Mouse (Mus musculus): ENCODE measurements around the gene Kirrel2. TPM values are rescaled to one million over a fixed set of nuclear protein-coding genes. Genes with fewer than 3 reads are reported as not detected.

Gene Kirrel2
- total and polyA plus RNA-seq, 3 experiments = not detected

GRCm38 (mm10) chr7:30443696-30444095, 13.8 kb downstream of the Kirrel2 start:
- no peak for TF ChIP-seq GATA2 (IDR thresholded peaks at IDR 0.05; ENCODE audit: borderline replicate concordance, low read depth, low read length)
- no peak for TF ChIP-seq TAL1 (conservative IDR thresholded peaks at IDR 0.05; ENCODE audit: low read depth, low read length)
- no peak for TF ChIP-seq GATA1 (IDR thresholded peaks at IDR 0.05; ENCODE audit: borderline replicate concordance, low read length)
- no peak for TF ChIP-seq CTCF (IDR thresholded peaks at IDR 0.05; ENCODE audit: low read depth, low read length)
- TF ChIP-seq POLR2AphosphoS5 (IDR thresholded peaks at IDR 0.05; ENCODE audit: insufficient replicate concordance, low read depth, low read length) = no peak
- Histone ChIP-seq H3K36me3 (replicated peaks) (no peaks in the 10 kb centered on the region), H3K4me1 (ENCODE audit: insufficient read depth, low read depth, low read length) (no peaks in the 10 kb centered on the region; the same call in 1 of the 2 replicates), H3K4me3 (ENCODE audit: low read depth, low read length) (no peak overlapping the region), H3K9me3 (replicated peaks) (peaks cover 23% of the 10 kb centered on the region), H3K27me3 (ENCODE audit: insufficient read depth, low read length) (no peaks in the 10 kb centered on the region; the same call in 1 of the 2 replicates)
- ATAC-seq (ENCODE audit: extremely low read depth, insufficient number of reproducible peaks, low FRiP score, poor library complexity, severe bottlenecking) (no peak), DNase-seq (ENCODE audit: low spot score) (no peak)

GRCm38 (mm10) chr7:30440697-30441096, 16.8 kb downstream of the Kirrel2 start:
- Histone ChIP-seq H3K4me1 (ENCODE audit: insufficient read depth, low read depth, low read length) (no peaks in the 10 kb centered on the region; the same call in 1 of the 2 replicates), H3K9me3 (replicated peaks) (peaks cover 16% of the 10 kb centered on the region), H3K4me3 (ENCODE audit: low read depth, low read length) (no peak overlapping the region), H3K36me3 (replicated peaks) (no peaks in the 10 kb centered on the region), H3K27me3 (ENCODE audit: insufficient read depth, low read length) (no peaks in the 10 kb centered on the region; the same call in 1 of the 2 replicates)
- DNase-seq (ENCODE audit: low spot score) (peak; percentile 35), ATAC-seq (ENCODE audit: extremely low read depth, insufficient number of reproducible peaks, low FRiP score, poor library complexity, severe bottlenecking) (no peak)
- no peak for TF ChIP-seq TAL1 (conservative IDR thresholded peaks at IDR 0.05; ENCODE audit: low read depth, low read length)
- no peak for TF ChIP-seq POLR2AphosphoS5 (IDR thresholded peaks at IDR 0.05; ENCODE audit: insufficient replicate concordance, low read depth, low read length)
- TF ChIP-seq CTCF (IDR thresholded peaks at IDR 0.05; ENCODE audit: low read depth, low read length) = peak; percentile 51; the same call in 1 of the 2 replicates
- TF ChIP-seq GATA1 (IDR thresholded peaks at IDR 0.05; ENCODE audit: borderline replicate concordance, low read length) = no peak
- no peak for TF ChIP-seq GATA2 (IDR thresholded peaks at IDR 0.05; ENCODE audit: borderline replicate concordance, low read depth, low read length)

- ATAC-seq (ENCODE audit: extremely low read depth, insufficient number of reproducible peaks, low FRiP score, poor library complexity, severe bottlenecking) = no peak
Observed at GRCm38 (mm10) chr7:30439734-30440133, 17.8 kb downstream of the Kirrel2 start.

GRCm38 (mm10) chr7:30436879-30437278, 20.6 kb downstream of the Kirrel2 start:
- ATAC-seq (ENCODE audit: extremely low read depth, insufficient number of reproducible peaks, low FRiP score, poor library complexity, severe bottlenecking) (no peak), DNase-seq (ENCODE audit: low spot score) (no peak)
- H3K4me3 ChIP-seq (ENCODE audit: low read depth, low read length) = no peak overlapping the region
- TF ChIP-seq GATA2 (IDR thresholded peaks at IDR 0.05; ENCODE audit: borderline replicate concordance, low read depth, low read length) = no peak
- no peak for TF ChIP-seq TAL1 (conservative IDR thresholded peaks at IDR 0.05; ENCODE audit: low read depth, low read length)
- no peak for TF ChIP-seq POLR2AphosphoS5 (IDR thresholded peaks at IDR 0.05; ENCODE audit: insufficient replicate concordance, low read depth, low read length)
- no peak for TF ChIP-seq CTCF (IDR thresholded peaks at IDR 0.05; ENCODE audit: low read depth, low read length)
- TF ChIP-seq GATA1 (IDR thresholded peaks at IDR 0.05; ENCODE audit: borderline replicate concordance, low read length) = no peak
- no peaks in the 10 kb centered on the region; the same call in 1 of the 2 replicates for H3K27me3 ChIP-seq (ENCODE audit: insufficient read depth, low read length)
- H3K4me1 ChIP-seq (ENCODE audit: insufficient read depth, low read depth, low read length) = no peaks in the 10 kb centered on the region
- H3K9me3 ChIP-seq (replicated peaks) = no peaks in the 10 kb centered on the region
- H3K36me3 ChIP-seq (replicated peaks) = no peaks in the 10 kb centered on the region

More at GRCm38 (mm10) chr7:30439734-30440133, 17.8 kb downstream of the Kirrel2 start:
- no peaks in the 10 kb centered on the region for H3K4me1 ChIP-seq (ENCODE audit: insufficient read depth, low read depth, low read length)
- peaks cover 7% of the 10 kb centered on the region for H3K9me3 ChIP-seq (replicated peaks)
- H3K36me3 ChIP-seq (replicated peaks) = no peaks in the 10 kb centered on the region
- no peaks in the 10 kb centered on the region; the same call in 1 of the 2 replicates for H3K27me3 ChIP-seq (ENCODE audit: insufficient read depth, low read length)
- TF ChIP-seq CTCF (IDR thresholded peaks at IDR 0.05; ENCODE audit: low read depth, low read length) (no peak), POLR2AphosphoS5 (IDR thresholded peaks at IDR 0.05; ENCODE audit: insufficient replicate concordance, low read depth, low read length) (no peak), TAL1 (conservative IDR thresholded peaks at IDR 0.05; ENCODE audit: low read depth, low read length) (no peak), GATA2 (IDR thresholded peaks at IDR 0.05; ENCODE audit: borderline replicate concordance, low read depth, low read length) (no peak), GATA1 (IDR thresholded peaks at IDR 0.05; ENCODE audit: borderline replicate concordance, low read length) (no peak)
- no peak for DNase-seq (ENCODE audit: low spot score)
- H3K4me3 ChIP-seq (ENCODE audit: low read depth, low read length) = no peak overlapping the region

- TF ChIP-seq CTCF (IDR thresholded peaks at IDR 0.05; ENCODE audit: low read depth, low read length) (no peak), GATA2 (IDR thresholded peaks at IDR 0.05; ENCODE audit: borderline replicate concordance, low read depth, low read length) (no peak), POLR2AphosphoS5 (IDR thresholded peaks at IDR 0.05; ENCODE audit: insufficient replicate concordance, low read depth, low read length) (no peak), TAL1 (conservative IDR thresholded peaks at IDR 0.05; ENCODE audit: low read depth, low read length) (no peak)
- Histone ChIP-seq H3K27me3 (ENCODE audit: insufficient read depth, low read length) (no peaks in the 10 kb centered on the region; the same call in 1 of the 2 replicates), H3K36me3 (replicated peaks) (no peaks in the 10 kb centered on the region), H3K4me1 (ENCODE audit: insufficient read depth, low read depth, low read length) (no peaks in the 10 kb centered on the region), H3K4me3 (ENCODE audit: low read depth, low read length) (no peak overlapping the region), H3K9me3 (replicated peaks) (no peaks in the 10 kb centered on the region)
- DNase-seq (ENCODE audit: low spot score) = no peak
- ATAC-seq (ENCODE audit: extremely low read depth, insufficient number of reproducible peaks, low FRiP score, poor library complexity, severe bottlenecking) = no peak
Observed at GRCm38 (mm10) chr7:30435156-30435555, 22.3 kb downstream of the Kirrel2 start.

- H3K36me3 ChIP-seq (replicated peaks) = no peaks in the 10 kb centered on the region
- H3K4me1 ChIP-seq (ENCODE audit: insufficient read depth, low read depth, low read length) = no peaks in the 10 kb centered on the region
- DNase-seq (ENCODE audit: low spot score) = no peak
- no peak overlapping the region for H3K4me3 ChIP-seq (ENCODE audit: low read depth, low read length)
- no peak for TF ChIP-seq GATA2 (IDR thresholded peaks at IDR 0.05; ENCODE audit: borderline replicate concordance, low read depth, low read length)
- TF ChIP-seq CTCF (IDR thresholded peaks at IDR 0.05; ENCODE audit: low read depth, low read length) = no peak
- TF ChIP-seq GATA1 (IDR thresholded peaks at IDR 0.05; ENCODE audit: borderline replicate concordance, low read length) = no peak
- no peak for TF ChIP-seq POLR2AphosphoS5 (IDR thresholded peaks at IDR 0.05; ENCODE audit: insufficient replicate concordance, low read depth, low read length)
- no peak for TF ChIP-seq TAL1 (conservative IDR thresholded peaks at IDR 0.05; ENCODE audit: low read depth, low read length)
- no peak for ATAC-seq (ENCODE audit: extremely low read depth, insufficient number of reproducible peaks, low FRiP score, poor library complexity, severe bottlenecking)
- no peaks in the 10 kb centered on the region for H3K9me3 ChIP-seq (replicated peaks)
- no peaks in the 10 kb centered on the region; the same call in 1 of the 2 replicates for H3K27me3 ChIP-seq (ENCODE audit: insufficient read depth, low read length)
Observed at GRCm38 (mm10) chr7:30434701-30435100, 22.8 kb downstream of the Kirrel2 start.
